Mouse (Mus musculus) liver, postnatal 0 days (tissue): ENCODE results near the gene Crim1.

Experiments
- CTCF ChIP-seq: sonication (generic); IDR thresholded peaks from 2 replicates; pipeline ENCODE4 v1.5.1; 2016; ENCODE audit warnings: antibody characterized with exemption, low read depth
- EP300 ChIP-seq: IDR thresholded peaks from 2 replicates; pipeline ENCODE4 v1.6.1; 2016; ENCODE audit warnings: antibody characterized with exemption, low read depth, mild to moderate bottlenecking

GRCm38 (mm10) chr17:78209646-78210045, 9.6 kb downstream of the Crim1 start:
- TF ChIP-seq EP300 (no peak), CTCF (no peak)
